Comparison of ENCODE assay signal across 19 mouse cellular contexts in the genomic region with DNA sequence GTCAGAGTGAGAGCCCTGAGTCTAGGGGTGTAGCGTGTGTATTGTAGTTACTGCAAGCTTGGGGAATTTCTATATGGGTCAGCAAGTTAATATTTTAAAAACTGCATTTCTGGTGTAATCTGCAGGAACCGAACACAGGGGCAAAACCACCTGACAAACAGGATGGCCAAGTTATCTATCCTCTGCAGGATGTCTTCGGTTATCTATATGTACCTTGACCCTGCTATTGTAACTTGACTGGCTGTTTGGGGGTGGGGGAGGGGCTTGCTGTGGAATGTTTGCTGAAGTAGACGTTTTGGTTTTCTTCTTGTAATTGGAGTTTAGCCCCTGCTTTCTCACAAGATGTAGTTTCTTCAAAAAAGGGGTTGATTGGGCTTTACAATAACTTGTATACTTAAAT.
DNase-seq lines count a peak whose midpoint lies in the region; ATAC-seq and TF ChIP-seq lines count a peak whose summit lies in the region.
"Had no signal": no experiment of that assay in that cellular context is flagged by ENCODE, and none has a peak within 500 bp of the region (broad histone marks: within the 10 kb centered on the region; RNA-seq: fewer than 3 reads in every experiment).

No protein-coding gene starts in this region.

- WGBS in intestine, embryonic 15.5 days = 55% methylated on average over 4 of the region's 4 CpGs
- WGBS in intestine, postnatal 0 days = 47% methylated on average over 4 of the region's 4 CpGs
- 33% methylated on average over 4 of the region's 4 CpGs for WGBS in liver, embryonic 11.5 days
- WGBS in liver, embryonic 16.5 days (ENCODE audit: insufficient replicate concordance) = 15% methylated on average over 4 of the region's 4 CpGs
- WGBS in midbrain, embryonic 15.5 days = 63% methylated on average over 4 of the region's 4 CpGs

- no peaks in the 10 kb centered on the region for H3K4me1 ChIP-seq in intestine, embryonic 15.5 days (replicated peaks)
- H3K4me1 ChIP-seq in intestine, postnatal 0 days (replicated peaks; ENCODE audit: control insufficient read depth, insufficient read depth, low read length) = no peaks in the 10 kb centered on the region
- 0 out of 2 replicates have a peak, but pooled peaks cover 2% of the 10 kb centered on the region for H3K4me1 ChIP-seq in liver, embryonic 11.5 days (replicated peaks; ENCODE audit: control insufficient read depth, insufficient read depth, low read length)
- no peaks in the 10 kb centered on the region; the same call in 1 of the 2 replicates for H3K4me1 ChIP-seq in liver, embryonic 16.5 days (ENCODE audit: control insufficient read depth, low read depth, low read length)
- no peaks in the 10 kb centered on the region for H3K4me1 ChIP-seq in midbrain, embryonic 15.5 days
- H3K4me1 ChIP-seq: embryonic facial prominence, embryonic 15.5 days; forebrain, embryonic 13.5 days; hindbrain, embryonic 15.5 days had no signal

- no peak overlapping the region for H3K4me2 ChIP-seq in intestine, embryonic 15.5 days (replicated peaks)
- no peak overlapping the region for H3K4me2 ChIP-seq in intestine, postnatal 0 days (replicated peaks; ENCODE audit: low read depth)
- no peak overlapping the region for H3K4me2 ChIP-seq in liver, embryonic 11.5 days
- H3K4me2 ChIP-seq in liver, embryonic 16.5 days (ENCODE audit: low read depth, low read length) = no peak overlapping the region
- no peak overlapping the region for H3K4me2 ChIP-seq in midbrain, embryonic 15.5 days
- H3K4me2 ChIP-seq: embryonic facial prominence, embryonic 15.5 days; forebrain, embryonic 13.5 days; heart, embryonic 13.5 days; hindbrain, embryonic 15.5 days had no signal

- DNase-seq in liver, embryonic 11.5 days (ENCODE audit: low spot score) = no peak
- peak; percentile 67 for DNase-seq in yolk sac, embryonic 10.5 days (ENCODE audit: low spot score)
- no peak for DNase-seq in adrenal gland, postnatal 36 days
- no peak for DNase-seq in Muller cell, postnatal 12 days (ENCODE audit: inconsistent ontology term)
- DNase-seq: adrenal gland, adult 2 months; cerebellum, adult 2 months; cerebellum, postnatal 10 days; forebrain, postnatal 0 days; gastrocnemius, postnatal 25 days; heart, postnatal 36 days had no signal

- 0 out of 2 replicates have a peak, but pooled peaks have one; percentile 56 for ATAC-seq in intestine, embryonic 15.5 days
- ATAC-seq in intestine, postnatal 0 days = no peak
- peak; percentile 81 for ATAC-seq in liver, embryonic 11.5 days (replicated peaks; ENCODE audit: low FRiP score)
- peak; percentile 71 for ATAC-seq in liver, embryonic 16.5 days (ENCODE audit: low read depth)
- no peak for ATAC-seq in midbrain, embryonic 15.5 days (replicated peaks)
- ATAC-seq: forebrain, embryonic 13.5 days; forebrain, postnatal 0 days had no signal

- H3K9me3 ChIP-seq in intestine, embryonic 15.5 days = no peaks in the 10 kb centered on the region
- no peaks in the 10 kb centered on the region for H3K9me3 ChIP-seq in intestine, postnatal 0 days (ENCODE audit: control insufficient read depth)
- H3K9me3 ChIP-seq in liver, embryonic 11.5 days (ENCODE audit: control insufficient read depth, low read length) = no peaks in the 10 kb centered on the region
- H3K9me3 ChIP-seq in liver, embryonic 16.5 days (replicated peaks; ENCODE audit: control insufficient read depth, low read length) = no peaks in the 10 kb centered on the region
- H3K9me3 ChIP-seq in midbrain, embryonic 15.5 days = no peaks in the 10 kb centered on the region
- H3K9me3 ChIP-seq: embryonic facial prominence, embryonic 15.5 days; forebrain, embryonic 13.5 days; heart, embryonic 13.5 days; hindbrain, embryonic 15.5 days had no signal

- H3K4me3 ChIP-seq in intestine, embryonic 15.5 days (replicated peaks) = no peak overlapping the region
- no peak overlapping the region for H3K4me3 ChIP-seq in intestine, postnatal 0 days (ENCODE audit: low read depth, low read length)
- no peak overlapping the region for H3K4me3 ChIP-seq in liver, embryonic 11.5 days (ENCODE audit: low read depth, low read length)
- no peak overlapping the region for H3K4me3 ChIP-seq in liver, embryonic 16.5 days (ENCODE audit: low read depth, low read length)
- H3K4me3 ChIP-seq in midbrain, embryonic 15.5 days = no peak overlapping the region
- H3K4me3 ChIP-seq: embryonic facial prominence, embryonic 15.5 days; erythroblast, embryonic 14.5 days; forebrain, embryonic 13.5 days; heart, embryonic 13.5 days; hindbrain, embryonic 15.5 days had no signal

- no peak for TF ChIP-seq CTCF in intestine, postnatal 0 days (IDR thresholded peaks at IDR 0.05; ENCODE audit: low read depth)

- no peaks in the 10 kb centered on the region for H3K27me3 ChIP-seq in intestine, embryonic 15.5 days (replicated peaks)
- no peaks in the 10 kb centered on the region for H3K27me3 ChIP-seq in intestine, postnatal 0 days (replicated peaks; ENCODE audit: control insufficient read depth, insufficient read depth, low read length)
- no peaks in the 10 kb centered on the region for H3K27me3 ChIP-seq in liver, embryonic 11.5 days (replicated peaks; ENCODE audit: control insufficient read depth, insufficient read depth, low read length)
- H3K27me3 ChIP-seq in liver, embryonic 16.5 days (ENCODE audit: control insufficient read depth, insufficient read depth, low read depth, low read length) = no peaks in the 10 kb centered on the region
- no peaks in the 10 kb centered on the region for H3K27me3 ChIP-seq in midbrain, embryonic 15.5 days (replicated peaks)
- H3K27me3 ChIP-seq: embryonic facial prominence, embryonic 15.5 days; forebrain, embryonic 13.5 days; heart, embryonic 13.5 days; hindbrain, embryonic 15.5 days had no signal

- H3K9ac ChIP-seq in intestine, embryonic 15.5 days = no peak overlapping the region
- H3K9ac ChIP-seq in intestine, postnatal 0 days (ENCODE audit: low read depth, low read length) = no peak overlapping the region
- no peak overlapping the region for H3K9ac ChIP-seq in liver, embryonic 11.5 days (ENCODE audit: low read depth, low read length)
- H3K9ac ChIP-seq in liver, embryonic 16.5 days (ENCODE audit: low read depth, low read length) = no peak overlapping the region
- H3K9ac ChIP-seq in midbrain, embryonic 15.5 days = no peak overlapping the region
- H3K9ac ChIP-seq: embryonic facial prominence, embryonic 15.5 days; forebrain, embryonic 13.5 days; forebrain, postnatal 0 days; heart, embryonic 13.5 days; hindbrain, embryonic 15.5 days had no signal

- no peaks in the 10 kb centered on the region for H3K36me3 ChIP-seq in intestine, embryonic 15.5 days
- no peaks in the 10 kb centered on the region for H3K36me3 ChIP-seq in intestine, postnatal 0 days (ENCODE audit: control insufficient read depth, insufficient read depth)
- no peaks in the 10 kb centered on the region for H3K36me3 ChIP-seq in liver, embryonic 11.5 days (ENCODE audit: control insufficient read depth, insufficient read depth, low read length)
- no peaks in the 10 kb centered on the region for H3K36me3 ChIP-seq in liver, embryonic 16.5 days (ENCODE audit: control insufficient read depth, insufficient read depth)
- no peaks in the 10 kb centered on the region for H3K36me3 ChIP-seq in midbrain, embryonic 15.5 days (replicated peaks)
- H3K36me3 ChIP-seq: embryonic facial prominence, embryonic 15.5 days; heart, embryonic 13.5 days; hindbrain, embryonic 15.5 days had no signal

- no peak overlapping the region for H3K27ac ChIP-seq in intestine, embryonic 15.5 days
- no peak overlapping the region for H3K27ac ChIP-seq in intestine, postnatal 0 days (ENCODE audit: low read depth, low read length)
- no peak overlapping the region for H3K27ac ChIP-seq in liver, embryonic 11.5 days (ENCODE audit: low read depth, low read length)
- H3K27ac ChIP-seq in liver, embryonic 16.5 days (ENCODE audit: low read length) = no peak overlapping the region
- H3K27ac ChIP-seq in midbrain, embryonic 15.5 days = no peak overlapping the region
- H3K27ac ChIP-seq: embryonic facial prominence, embryonic 15.5 days; forebrain, embryonic 13.5 days; heart, embryonic 13.5 days; hindbrain, embryonic 15.5 days had no signal

Comparison
In these comparisons a context has a peak if more than half of its experiments do, and no peak if none do; other contexts are left out.
1. ATAC-seq: peak in intestine, embryonic 15.5 days (single experiment), liver, embryonic 11.5 days (single experiment) and liver, embryonic 16.5 days (single experiment); none in intestine, postnatal 0 days (single experiment) and midbrain, embryonic 15.5 days (single experiment).